ENCODE assay signal across 25 mouse cellular contexts in genomic region chr7:133029496-133030047, GRCm38 (mm10).
A peak's percentile ranks its signal among the peaks of the same experiment; 100 is the strongest.
DNase-seq lines count a peak whose midpoint lies in the region; ATAC-seq and TF ChIP-seq lines count a peak whose summit lies in the region.
"Had no signal": no experiment of that assay in that cellular context is flagged by ENCODE, and none has a peak within 500 bp of the region (broad histone marks: within the 10 kb centered on the region; RNA-seq: fewer than 3 reads in every experiment).

No protein-coding gene starts in this region.

- H3K36me3 ChIP-seq in ES-E14 (ENCODE audit: control insufficient read depth, insufficient read depth, low read length, poor library complexity, severe bottlenecking): peaks cover 28% of the 10 kb centered on the region
- H3K36me3 ChIP-seq in intestine, embryonic 14.5 days (ENCODE audit: control insufficient read depth, insufficient read depth, low read length): no peaks in the 10 kb centered on the region
- no peaks in the 10 kb centered on the region for H3K36me3 ChIP-seq in stomach, embryonic 16.5 days (ENCODE audit: control insufficient read depth, insufficient read depth, low read length)
- H3K36me3 ChIP-seq in forebrain, postnatal 0 days (ENCODE audit: insufficient read depth): no peaks in the 10 kb centered on the region
- H3K36me3 ChIP-seq: embryonic facial prominence, embryonic 15.5 days; hindbrain, embryonic 12.5 days had no signal

- no peaks in the 10 kb centered on the region for H3K9me3 ChIP-seq in ES-E14 (ENCODE audit: control insufficient read depth, insufficient read depth, low read depth, low read length)
- no peaks in the 10 kb centered on the region for H3K9me3 ChIP-seq in intestine, embryonic 14.5 days (ENCODE audit: control insufficient read depth, low read length)
- no peaks in the 10 kb centered on the region for H3K9me3 ChIP-seq in stomach, embryonic 16.5 days (replicated peaks; ENCODE audit: control insufficient read depth, low read length)
- H3K9me3 ChIP-seq in forebrain, postnatal 0 days (ENCODE audit: low read length): no peaks in the 10 kb centered on the region
- H3K9me3 ChIP-seq: embryonic facial prominence, embryonic 15.5 days; forebrain, embryonic 10.5 days; heart, embryonic 10.5 days; hindbrain, embryonic 12.5 days had no signal

- no peak overlapping the region for H3K27ac ChIP-seq in ES-E14 (ENCODE audit: insufficient read depth, low read depth, low read length, poor library complexity, severe bottlenecking)
- H3K27ac ChIP-seq in intestine, embryonic 14.5 days (ENCODE audit: low read depth): peak overlapping the region; percentile 24; the same call in 1 of the 2 replicates
- H3K27ac ChIP-seq in stomach, embryonic 16.5 days (ENCODE audit: low read length): peak overlapping the region; percentile 62
- H3K27ac ChIP-seq in forebrain, postnatal 0 days (ENCODE audit: low read depth, low read length): no peak overlapping the region
- H3K27ac ChIP-seq: embryonic facial prominence, embryonic 15.5 days; forebrain, embryonic 10.5 days; heart, embryonic 10.5 days; hindbrain, embryonic 12.5 days; hindbrain, postnatal 0 days had no signal

- no peak for DNase-seq in ES-E14 (ENCODE audit: low read depth, low spot score)
- no peak for DNase-seq in intestine, embryonic 14.5 days (ENCODE audit: low spot score)
- DNase-seq in MN1 (ENCODE audit: low spot score): no peak
- no peak for DNase-seq in adrenal gland, postnatal 10 days
- DNase-seq in forebrain, postnatal 0 days: no peak
- DNase-seq: adrenal gland, postnatal 25 days; cerebellum, adult 8-10 months; cerebellum, postnatal 14 days; embryo, embryonic 11 days; gastrocnemius, postnatal 10 days; heart, postnatal 10 days; heart, postnatal 4 days; kidney, adult 11 months had no signal

- in situ Hi-C loops in ES-E14 (cut with MboI; ENCODE audit: low sequenced_read_pairs in 2 of 2, unreplicated experiment in 2 of 2): no loop called here

- H3K4me2 ChIP-seq in intestine, embryonic 14.5 days (ENCODE audit: low read length): no peak overlapping the region; the same call in 1 of the 2 replicates
- no peak overlapping the region for H3K4me2 ChIP-seq in stomach, embryonic 16.5 days (ENCODE audit: low read depth, low read length)
- no peak overlapping the region for H3K4me2 ChIP-seq in forebrain, postnatal 0 days (ENCODE audit: low read depth)
- H3K4me2 ChIP-seq: embryonic facial prominence, embryonic 15.5 days; hindbrain, embryonic 12.5 days had no signal

- no peak overlapping the region for H3K4me3 ChIP-seq in ES-E14 (ENCODE audit: insufficient read depth in 1 of 2, low read depth in 1 of 2, low read length in 2 of 2, poor library complexity in 1 of 2, severe bottlenecking in 1 of 2)
- no peak overlapping the region for H3K4me3 ChIP-seq in intestine, embryonic 14.5 days (ENCODE audit: low read depth, low read length)
- no peak overlapping the region for H3K4me3 ChIP-seq in stomach, embryonic 16.5 days (replicated peaks; ENCODE audit: low read length)
- H3K4me3 ChIP-seq in forebrain, postnatal 0 days (ENCODE audit: low read depth, low read length): no peak overlapping the region
- H3K4me3 ChIP-seq: embryonic facial prominence, embryonic 15.5 days; erythroblast, embryonic 14.5 days; forebrain, embryonic 10.5 days; heart, embryonic 10.5 days; hindbrain, embryonic 12.5 days had no signal

- no peak for TF ChIP-seq CTCF in forebrain, postnatal 0 days (IDR thresholded peaks at IDR 0.05; ENCODE audit: low read depth)

- no peaks in the 10 kb centered on the region for H3K27me3 ChIP-seq in intestine, embryonic 14.5 days (replicated peaks; ENCODE audit: control insufficient read depth, insufficient read depth, low read length)
- H3K27me3 ChIP-seq in stomach, embryonic 16.5 days (ENCODE audit: control insufficient read depth, insufficient read depth, low read length): no peaks in the 10 kb centered on the region
- no peaks in the 10 kb centered on the region for H3K27me3 ChIP-seq in forebrain, postnatal 0 days (ENCODE audit: insufficient read depth, low read length)
- H3K27me3 ChIP-seq: embryonic facial prominence, embryonic 15.5 days; hindbrain, embryonic 12.5 days had no signal

- WGBS in intestine, embryonic 14.5 days: 64% methylated on average over 8 of the region's 8 CpGs
- 54% methylated on average over 8 of the region's 8 CpGs for WGBS in stomach, embryonic 16.5 days
- 71% methylated on average over 8 of the region's 8 CpGs for WGBS in forebrain, postnatal 0 days

- H3K9ac ChIP-seq in ES-E14 (ENCODE audit: insufficient read depth, low read depth, low read length, poor library complexity, severe bottlenecking): no peak overlapping the region
- H3K9ac ChIP-seq in intestine, embryonic 14.5 days (ENCODE audit: low read length): no peak overlapping the region
- no peak overlapping the region for H3K9ac ChIP-seq in stomach, embryonic 16.5 days (ENCODE audit: low read length)
- H3K9ac ChIP-seq in forebrain, postnatal 0 days: no peak overlapping the region
- H3K9ac ChIP-seq: embryonic facial prominence, embryonic 15.5 days; hindbrain, embryonic 12.5 days had no signal

- ATAC-seq in intestine, embryonic 14.5 days (replicated peaks; ENCODE audit: low FRiP score, low TSS enrichment, low read depth): peak; percentile 92
- ATAC-seq in megakaryocyte, adult 5-6 weeks (ENCODE audit: poor library complexity, severe bottlenecking): peak; percentile 23; the same call in 1 of the 2 replicates
- ATAC-seq in stomach, embryonic 16.5 days (ENCODE audit: insufficient read depth, low FRiP score): peak; percentile 89
- ATAC-seq in cerebellum, adult (ENCODE audit: insufficient number of reproducible peaks, low FRiP score, low TSS enrichment): no peak
- ATAC-seq in forebrain, postnatal 0 days: no peak
- ATAC-seq: activated CD4-positive, CD25-positive, alpha-beta regulatory T cell, adult 4 months; CD4-positive, CD25-positive, alpha-beta regulatory T cell, adult 4 months; forebrain, embryonic 14.5 days; hindbrain, postnatal 0 days had no signal

- H3K4me1 ChIP-seq in ES-E14 (ENCODE audit: control insufficient read depth in 2 of 2, insufficient read depth in 2 of 2, low read length in 2 of 2, poor library complexity in 1 of 2): peaks cover 5 to 38% of the 10 kb centered on the region in 2 experiments
- peaks cover 36% of the 10 kb centered on the region for H3K4me1 ChIP-seq in intestine, embryonic 14.5 days (replicated peaks; ENCODE audit: control insufficient read depth, insufficient read depth, low read length)
- peaks cover 60% of the 10 kb centered on the region for H3K4me1 ChIP-seq in stomach, embryonic 16.5 days (ENCODE audit: control insufficient read depth, insufficient read depth, low read length)
- H3K4me1 ChIP-seq in forebrain, postnatal 0 days (ENCODE audit: insufficient read depth): no peaks in the 10 kb centered on the region

TF ChIP-seq in ES-E14, 5 proteins besides CTCF, POLR2A, EP300 and RAD21:
- TF ChIP-seq ZNF384 (IDR thresholded peaks at IDR 0.05; ENCODE audit: low read depth, low read length): 0 out of 2 replicates have a peak, but pooled peaks have one; percentile 24
- TF ChIP-seq CHD2 (IDR thresholded peaks at IDR 0.05; ENCODE audit: low read depth, low read length): no peak
- no peak for TF ChIP-seq MAFK (IDR thresholded peaks at IDR 0.05; ENCODE audit: insufficient read depth, low read depth, low read length)
- no peak for TF ChIP-seq ZC3H11A (IDR thresholded peaks at IDR 0.05; ENCODE audit: borderline replicate concordance, low read depth, low read length)
- TF ChIP-seq HCFC1 (IDR thresholded peaks at IDR 0.05; ENCODE audit: borderline replicate concordance, insufficient read depth, low read length): no peak

Comparison
In these comparisons a context has a peak if more than half of its experiments do, and no peak if none do; other contexts are left out.
1. H3K27ac ChIP-seq: peak in intestine, embryonic 14.5 days (single experiment) and stomach, embryonic 16.5 days (single experiment); none in ES-E14 (single experiment) and forebrain, postnatal 0 days (single experiment).
2. ATAC-seq: peak in intestine, embryonic 14.5 days (single experiment), megakaryocyte, adult 5-6 weeks (single experiment) and stomach, embryonic 16.5 days (single experiment); none in cerebellum, adult (single experiment) and forebrain, postnatal 0 days (single experiment).